Mouse (Mus musculus): ENCODE measurements around the gene Atrn.

Gene Atrn

DNA sequence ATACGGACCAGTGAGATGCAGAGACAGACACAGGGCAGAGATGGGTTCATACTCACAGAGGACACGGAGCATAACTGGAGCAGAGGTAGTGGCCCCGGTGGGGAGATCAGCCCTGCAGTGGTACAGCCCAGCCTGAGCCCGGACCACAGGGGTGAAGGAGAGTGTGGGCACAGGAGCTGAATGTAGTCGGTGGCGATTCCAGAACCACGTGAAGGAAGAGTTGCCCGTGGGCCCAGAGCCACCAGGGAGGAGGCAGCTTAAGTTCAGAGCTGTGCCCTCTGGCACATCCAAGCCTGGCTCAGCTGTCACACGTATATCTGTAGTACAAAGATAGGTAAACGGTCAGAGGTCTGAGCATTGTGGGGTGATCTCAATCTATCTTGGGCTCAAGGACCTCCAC, 166.2 kb downstream of the Atrn start:
- no peak for DNase-seq (ENCODE audit: low read depth, low spot score)

Data from WW6 (cell line).